In genomic region chr4:154021432-154021831, GRCm38 (mm10) we compare ENCODE assay signal across 17 mouse cellular contexts. TPM values are rescaled to one million over a fixed set of nuclear protein-coding genes. Genes with fewer than 3 reads are reported as not detected.
DNase-seq lines count a peak whose midpoint lies in the region; ATAC-seq and TF ChIP-seq lines count a peak whose summit lies in the region.
"Had no signal": no experiment of that assay in that cellular context is flagged by ENCODE, and none has a peak within 500 bp of the region (broad histone marks: within the 10 kb centered on the region; RNA-seq: fewer than 3 reads in every experiment).

No protein-coding gene starts in this region.

- H3K4me1 ChIP-seq in kidney, embryonic 14.5 days (ENCODE audit: control insufficient read depth, insufficient read depth, low read length) = peaks cover 44% of the 10 kb centered on the region
- peaks cover 62% of the 10 kb centered on the region for H3K4me1 ChIP-seq in liver, embryonic 15.5 days (replicated peaks)

- H3K4me2 ChIP-seq in kidney, embryonic 14.5 days (replicated peaks; ENCODE audit: low read depth, low read length) = no peak overlapping the region
- H3K4me2 ChIP-seq in liver, embryonic 15.5 days = no peak overlapping the region
- H3K4me2 ChIP-seq: embryonic facial prominence, embryonic 12.5 days; heart, embryonic 13.5 days; hindbrain, embryonic 15.5 days; limb, embryonic 13.5 days had no signal

- peak overlapping the region; percentile 89 for H3K27ac ChIP-seq in layer of hippocampus, adult 2 months
- H3K27ac ChIP-seq in kidney, embryonic 14.5 days (ENCODE audit: low read depth, low read length) = peak overlapping the region; percentile 82; the same call in 1 of the 2 replicates
- peak overlapping the region; percentile 94 for H3K27ac ChIP-seq in liver, embryonic 15.5 days (replicated peaks)
- H3K27ac ChIP-seq: embryonic facial prominence, embryonic 12.5 days; hindbrain, embryonic 15.5 days; limb, embryonic 13.5 days had no signal

- TF ChIP-seq CTCF in layer of hippocampus, adult 2 months (conservative IDR thresholded peaks at IDR 0.05) = no peak

- peaks cover 53% of the 10 kb centered on the region for H3K36me3 ChIP-seq in kidney, embryonic 14.5 days (ENCODE audit: control insufficient read depth, insufficient read depth, low read length)
- peaks cover 72% of the 10 kb centered on the region for H3K36me3 ChIP-seq in liver, embryonic 15.5 days (replicated peaks)

- no peaks in the 10 kb centered on the region for H3K9me3 ChIP-seq in kidney, embryonic 14.5 days (ENCODE audit: control insufficient read depth, low read length)
- no peaks in the 10 kb centered on the region for H3K9me3 ChIP-seq in liver, embryonic 15.5 days (replicated peaks)
- H3K9me3 ChIP-seq: embryonic facial prominence, embryonic 12.5 days; heart, embryonic 13.5 days; hindbrain, embryonic 15.5 days; limb, embryonic 13.5 days had no signal

- no peak for ATAC-seq in kidney, embryonic 14.5 days (ENCODE audit: low FRiP score, low TSS enrichment)
- ATAC-seq in liver, embryonic 15.5 days (ENCODE audit: insufficient read depth) = no peak
- ATAC-seq: forebrain, embryonic 14.5 days; Patski had no signal

- H3K27me3 ChIP-seq in kidney, embryonic 14.5 days (ENCODE audit: control insufficient read depth, insufficient read depth, low read length) = 0 out of 2 replicates have a peak, but pooled peaks cover 4% of the 10 kb centered on the region
- no peaks in the 10 kb centered on the region for H3K27me3 ChIP-seq in liver, embryonic 15.5 days
- H3K27me3 ChIP-seq: Patski had no signal

- DNase-seq in layer of hippocampus, adult 2 months (ENCODE audit: low spot score in 2 of 2) = no peak
- no peak for DNase-seq in layer of hippocampus, postnatal 36 days
- peak; percentile 70 for DNase-seq in kidney, adult 11 months
- DNase-seq in embryo, embryonic 9.5 days (ENCODE audit: extremely low spot score) = no peak
- DNase-seq in spleen, adult 18-20 months = no peak
- DNase-seq: gastrocnemius, postnatal 14 days; thymus, postnatal 4 days had no signal

- WGBS in kidney, embryonic 14.5 days = 93% methylated on average over 9 of the region's 9 CpGs
- WGBS in liver, embryonic 15.5 days (ENCODE audit: insufficient replicate concordance) = 72% methylated on average over 9 of the region's 9 CpGs

- no peak overlapping the region for H3K9ac ChIP-seq in kidney, embryonic 14.5 days (ENCODE audit: low read depth, low read length)
- H3K9ac ChIP-seq in liver, embryonic 15.5 days = no peak overlapping the region
- H3K9ac ChIP-seq: embryonic facial prominence, embryonic 12.5 days; heart, embryonic 13.5 days; hindbrain, embryonic 15.5 days; limb, embryonic 13.5 days had no signal

- H3K4me3 ChIP-seq in layer of hippocampus, adult 2 months = no peak overlapping the region
- H3K4me3 ChIP-seq in kidney, embryonic 14.5 days (ENCODE audit: low read length) = no peak overlapping the region
- H3K4me3 ChIP-seq in liver, embryonic 15.5 days (replicated peaks) = no peak overlapping the region
- H3K4me3 ChIP-seq: embryonic facial prominence, embryonic 12.5 days; heart, embryonic 13.5 days; hindbrain, embryonic 15.5 days; limb, embryonic 13.5 days had no signal

RNA-seq across cellular contexts. Expression of gene Smim1, which starts 4.6 kb away (rescaled TPM):
- total RNA-seq in layer of hippocampus, adult 2 months (2021) = 1 to 10 TPM; 6.3 to 7.8 TPM
- total RNA-seq in layer of hippocampus, postnatal 36 days (2021) = 1 to 10 TPM; 6.6 to 7.6 TPM
- polyA plus RNA-seq in kidney, embryonic 14.5 days (2014; fragmentation: Nextera tagmentation; extraction: Ambion mirVana) = 29.9 and 35.4 TPM in 2 replicates
- polyA plus RNA-seq in liver, embryonic 15.5 days (2015; fragmentation: Nextera tagmentation; extraction: Ambion mirVana) = 321 and 326 TPM in 2 replicates

RNA-seq across cellular contexts. Expression of gene Lrrc47, which starts 9.9 kb away (rescaled TPM):
- 10 to 100 TPM; 65.4 to 70.3 TPM for total RNA-seq in layer of hippocampus, adult 2 months (2021)
- total RNA-seq in layer of hippocampus, postnatal 36 days (2021) = 10 to 100 TPM; 64.5 to 70.7 TPM
- 12.1 and 13.6 TPM in 2 replicates for polyA plus RNA-seq in kidney, embryonic 14.5 days (2014; fragmentation: Nextera tagmentation; extraction: Ambion mirVana)
- 16.8 and 17.7 TPM in 2 replicates for polyA plus RNA-seq in liver, embryonic 15.5 days (2015; fragmentation: Nextera tagmentation; extraction: Ambion mirVana)

RNA-seq across cellular contexts. Expression of gene Ccdc27, which starts 21.0 kb away (rescaled TPM):
- total RNA-seq in layer of hippocampus, adult 2 months (2021) = 1 to 10 TPM; 1.2 to 1.4 TPM
- total RNA-seq in layer of hippocampus, postnatal 36 days (2021) = 1 to 10 TPM; 1.1 to 1.3 TPM
- not detected in 2 replicates for polyA plus RNA-seq in kidney, embryonic 14.5 days (2014; fragmentation: Nextera tagmentation; extraction: Ambion mirVana)
- polyA plus RNA-seq in liver, embryonic 15.5 days (2015; fragmentation: Nextera tagmentation; extraction: Ambion mirVana) = 0.08 TPM in 1 of 2 replicates, not detected in the other
- total RNA-seq: gastrocnemius, postnatal 14 days; left cerebral cortex, adult 18-20 months; megakaryocyte progenitor cell, adult 5-6 weeks had no signal
- polyA plus RNA-seq: embryonic facial prominence, embryonic 12.5 days; forebrain, embryonic 14.5 days; heart, embryonic 13.5 days; hindbrain, embryonic 15.5 days; limb, embryonic 13.5 days had no signal

RNA-seq across cellular contexts. Expression of gene Cep104, which starts 46.4 kb away (rescaled TPM):
- total RNA-seq in layer of hippocampus, adult 2 months (2021) = 10 to 100 TPM; 31.6 to 34.8 TPM
- total RNA-seq in layer of hippocampus, postnatal 36 days (2021) = 10 to 100 TPM; 32.1 to 38.4 TPM
- 11.4 and 17.4 TPM in 2 replicates for polyA plus RNA-seq in kidney, embryonic 14.5 days (2014; fragmentation: Nextera tagmentation; extraction: Ambion mirVana)
- 6.4 and 6.7 TPM in 2 replicates for polyA plus RNA-seq in liver, embryonic 15.5 days (2015; fragmentation: Nextera tagmentation; extraction: Ambion mirVana)

RNA-seq across cellular contexts. Expression of gene Dffb, which starts 46.5 kb away (rescaled TPM):
- total RNA-seq in layer of hippocampus, adult 2 months (2021) = 10 to 100 TPM; 17.2 to 18.3 TPM
- total RNA-seq in layer of hippocampus, postnatal 36 days (2021) = 10 to 100 TPM; 12.2 to 16.0 TPM
- polyA plus RNA-seq in kidney, embryonic 14.5 days (2014; fragmentation: Nextera tagmentation; extraction: Ambion mirVana) = 11.1 and 14.1 TPM in 2 replicates
- polyA plus RNA-seq in liver, embryonic 15.5 days (2015; fragmentation: Nextera tagmentation; extraction: Ambion mirVana) = 7.1 and 7.4 TPM in 2 replicates
